Mouse (Mus musculus) urinary bladder, postnatal 25 days (tissue): ENCODE measurements around the gene Chek2.
"Not testable (repeated sequence)": the region's sequence is repeated elsewhere in the genome, so short reads cannot be mapped to it uniquely, and the experiment has no call there.

Experiments used
- DNase-seq: peaks from one replicate; pipeline ENCODE4 v3.0.0; 2022; ENCODE audit warnings: low spot score

The Chek2 gene

GRCm38 (mm10) chr5:110840465-110840864 is 686 bp downstream of the Chek2 start:
- peak; percentile 36 for DNase-seq

- no peak for DNase-seq
Observed at GRCm38 (mm10) chr5:110841046-110841862, 1.5 kb downstream of the Chek2 start.

GRCm38 (mm10) chr5:110852990-110853389 is 13.2 kb downstream of the Chek2 start:
- no peak for DNase-seq

GRCm38 (mm10) chr5:110857091-110857490 is 17.3 kb downstream of the Chek2 start:
- DNase-seq: no peak

GRCm38 (mm10) chr5:110859013-110859650 is 19.4 kb downstream of the Chek2 start:
- DNase-seq: peak; percentile 31

- DNase-seq: no peak
Observed at GRCm38 (mm10) chr5:110860445-110860844, 20.7 kb downstream of the Chek2 start.

- DNase-seq: no peak
Observed at GRCm38 (mm10) chr5:110868460-110868859, 28.7 kb downstream of the Chek2 start.

- DNase-seq: peak; percentile 17
Observed at GRCm38 (mm10) chr5:110869242-110869669, 29.5 kb downstream of the Chek2 start.

GRCm38 (mm10) chr5:110873160-110873559 is 33.4 kb downstream of the Chek2 start:
- DNase-seq: no peak

- DNase-seq: no peak
Observed at GRCm38 (mm10) chr5:110874711-110875110, 34.9 kb downstream of the Chek2 start.

GRCm38 (mm10) chr5:110875286-110875685 is 35.5 kb downstream of the Chek2 start:
- DNase-seq: no peak

- DNase-seq: no peak
Observed at GRCm38 (mm10) chr5:110877666-110878505, 38.1 kb downstream of the Chek2 start.

- DNase-seq: not testable (repeated sequence)
Observed at GRCm38 (mm10) chr5:110878526-110878925, 38.7 kb downstream of the Chek2 start.

- DNase-seq: no peak
Observed at GRCm38 (mm10) chr5:110879042-110879441, 39.3 kb downstream of the Chek2 start.

- DNase-seq: peak; percentile 85
Observed at GRCm38 (mm10) chr5:110879584-110880374, 40.0 kb downstream of the Chek2 start, which contains the start of gene Ttc28. TSS of gene Ttc28 (plus strand) at chr5:110879803.

GRCm38 (mm10) chr5:110888596-110888995 is 48.8 kb downstream of the Chek2 start:
- DNase-seq: no peak

- DNase-seq: no peak
Observed at GRCm38 (mm10) chr5:110889945-110890344, 50.2 kb downstream of the Chek2 start.

GRCm38 (mm10) chr5:110890561-110890960 is 50.8 kb downstream of the Chek2 start:
- DNase-seq: no peak

- no peak for DNase-seq
Observed at GRCm38 (mm10) chr5:110897114-110897788, 57.5 kb downstream of the Chek2 start.

- no peak for DNase-seq
Observed at GRCm38 (mm10) chr5:110898169-110898568, 58.4 kb downstream of the Chek2 start.

GRCm38 (mm10) chr5:110898785-110899184 is 59.0 kb downstream of the Chek2 start:
- DNase-seq: no peak
